Mouse (Mus musculus): ENCODE data around the gene Map3k7.

- no peak for TF ChIP-seq CTCF (IDR thresholded peaks at IDR 0.05; ENCODE audit: extremely low read depth, insufficient read depth, insufficient read length, insufficient replicate concordance)
- TF ChIP-seq POLR2A (IDR thresholded peaks at IDR 0.05; ENCODE audit: low read depth, low read length): no peak
Observed at GRCm38 (mm10) chr4:32027094-32027493, 63.2 kb downstream of the Map3k7 start.

Data from spleen, adult 2 months (tissue).